Mouse (Mus musculus) gastrocnemius, adult 2 months (tissue): Measurements from ENCODE around the gene Sstr5. TPM values are rescaled to one million over a fixed set of nuclear protein-coding genes. Genes with fewer than 3 reads are reported as not detected.

Experiments
- DNase-seq: peaks from one replicate; pipeline ENCODE4 v3.0.0; 2022
- H3K27ac ChIP-seq: fragments of 200-600 bp; 2 replicates; pipeline ENCODE4 v1.8.1; 2022; ENCODE audit warnings: mild to moderate bottlenecking
- H3K4me3 ChIP-seq: fragments of 200-600 bp; 2 replicates; pipeline ENCODE4 v1.8.1; 2022; ENCODE audit warnings: mild to moderate bottlenecking, moderate library complexity
- CTCF ChIP-seq: fragments of 200-600 bp; IDR thresholded peaks from 2 replicates; pipeline ENCODE4 v1.8.1; 2022; ENCODE audit warnings: antibody characterized with exemption, mild to moderate bottlenecking, moderate library complexity
- intact Hi-C: fragments of 180-260 bp; cut with DNase I; formaldehyde crosslinking; loops from one replicate; pipeline ENCODE4 v1.15.1; 2025
- long read RNA-seq, 2 experiments: library from polyadenylated mRNA; stranded (forward); transcript quantifications; one replicate each; pipeline ENCODE4 v2.0.0; 2021
- total RNA-seq, 2 experiments: library from RNA; stranded (reverse); gene quantifications; 2 replicates each; pipeline ENCODE4 v1.2.3; 2021

Gene Sstr5
- not detected for total RNA-seq
- long read RNA-seq, experiment 1, result 0 reads
- long read RNA-seq, experiment 2, result 0 reads

- DNase-seq, result no peak
- intact Hi-C loops, result no loop called here
- Histone ChIP-seq H3K27ac (no peak within 1 kb of the TSS), H3K4me3 (peak within 1 kb of the TSS; percentile 4; the same call in 1 of the 2 replicates)
- TF ChIP-seq CTCF, result no peak
Observed at GRCm38 (mm10) chr17:25497013-25497412, at the start of gene Sstr5. Gene Sstr5, minus strand, starts transcription at chr17:25497288.

DNA sequence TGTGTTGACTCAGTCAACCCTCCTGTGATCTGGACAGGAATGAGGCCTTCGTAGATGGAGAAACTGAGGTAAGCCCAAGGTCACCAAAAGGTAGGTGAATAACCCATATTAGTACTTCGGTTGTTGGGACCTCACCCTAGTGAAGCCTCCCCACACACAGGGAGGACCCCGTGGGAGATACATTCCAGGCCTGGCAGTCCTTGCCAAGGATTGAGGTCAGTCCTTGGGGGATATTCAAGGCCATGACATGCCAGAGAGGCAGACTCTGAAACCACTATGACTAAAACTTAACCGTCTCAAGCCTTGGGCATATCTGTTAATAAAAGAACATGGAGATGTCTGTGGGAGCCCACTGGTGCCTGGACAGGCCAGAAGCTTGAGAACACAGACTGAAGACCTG, 44.7 kb upstream of the Sstr5 start:
- DNase-seq, result no peak

GRCm38 (mm10) chr17:25540731-25541130, 43.6 kb upstream of the Sstr5 start:
- Histone ChIP-seq H3K27ac (0 out of 2 replicates have a peak overlapping the region, but pooled peaks have one; percentile 41), H3K4me3 (no peak overlapping the region)
- intact Hi-C loops, result no loop called here
- no peak for TF ChIP-seq CTCF
- DNase-seq, result no peak

More for the DNA sequence above, 44.7 kb upstream of the Sstr5 start:
- no peak for TF ChIP-seq CTCF
- Histone ChIP-seq H3K27ac (no peak overlapping the region), H3K4me3 (no peak overlapping the region)
- intact Hi-C loops, result no loop called here

DNA sequence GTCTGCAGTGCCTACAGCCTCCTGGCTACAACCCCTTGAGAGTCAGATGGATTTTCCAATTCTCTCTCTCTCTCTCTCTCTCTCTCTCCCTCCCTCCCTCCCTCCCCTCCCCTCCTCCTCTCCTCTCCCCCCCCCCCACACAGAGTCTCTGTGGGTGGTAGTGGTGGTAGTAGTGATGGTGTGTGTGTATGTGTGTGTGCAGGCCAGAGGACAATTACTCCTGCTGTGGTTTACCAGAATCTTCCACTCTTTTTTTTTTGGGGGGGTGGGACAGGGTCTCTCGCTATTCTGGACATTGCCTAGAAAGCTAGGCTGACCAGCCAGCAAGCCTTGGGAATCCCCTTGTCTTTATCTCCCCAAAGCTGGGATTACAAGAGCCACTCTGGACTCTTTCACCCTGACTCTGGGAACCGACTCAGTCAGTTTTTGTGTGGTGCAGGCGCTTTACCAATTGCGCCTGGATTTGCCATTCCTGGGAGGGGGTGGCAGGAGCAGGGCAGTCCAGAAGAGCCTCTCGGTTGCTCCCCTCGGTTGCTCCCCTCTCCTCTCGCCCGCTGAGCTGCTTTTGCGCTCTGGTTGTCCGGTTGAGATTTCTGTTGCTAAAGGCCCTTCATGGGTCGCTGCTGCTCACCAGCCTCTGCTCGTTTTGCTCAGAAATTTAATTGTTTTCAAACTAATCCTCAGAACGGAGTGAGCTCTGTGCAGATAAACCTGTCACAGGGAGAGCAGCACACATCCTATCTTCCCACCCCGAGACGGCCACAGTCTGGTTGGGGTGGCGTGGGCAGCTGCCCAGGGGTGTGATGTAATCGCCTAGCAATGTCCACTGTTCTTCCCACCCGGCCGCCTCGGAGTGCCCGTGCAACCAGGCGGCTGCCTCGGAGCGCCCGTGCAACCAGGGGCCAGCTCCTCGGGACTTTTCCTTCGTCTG, 42.1 kb upstream of the Sstr5 start:
- TF ChIP-seq CTCF, result no peak
- H3K4me3 ChIP-seq, result peak overlapping the region; percentile 38
- intact Hi-C loops, result no loop called here
- peak overlapping the region; percentile 58 for H3K27ac ChIP-seq
- DNase-seq, result peak; percentile 75

GRCm38 (mm10) chr17:25530357-25531022, 33.4 kb upstream of the Sstr5 start:
- no peak for TF ChIP-seq CTCF
- peak; percentile 44 for DNase-seq

DNA sequence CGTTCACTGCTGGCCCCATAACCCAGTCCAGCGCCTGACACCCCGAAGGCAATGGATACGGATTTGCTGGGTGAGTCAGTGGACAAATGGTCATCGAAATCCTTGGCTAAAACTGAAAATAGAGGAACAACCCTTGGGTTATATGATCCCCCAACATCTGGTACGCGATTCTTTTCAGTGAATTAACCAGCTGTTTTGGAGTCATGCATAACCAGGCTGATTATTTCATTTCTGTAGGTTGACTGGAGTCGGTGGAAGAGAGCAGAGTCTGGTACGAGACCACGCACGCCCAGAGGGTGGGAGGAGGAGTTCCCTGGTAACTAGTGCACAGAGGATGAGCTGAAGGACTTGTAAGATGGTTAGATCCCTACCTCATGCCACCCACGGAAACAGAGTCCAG, 25.0 kb upstream of the Sstr5 start:
- Histone ChIP-seq H3K4me3 (no peak overlapping the region), H3K27ac (no peak overlapping the region)
- no peak for TF ChIP-seq CTCF
- no peak for DNase-seq
- intact Hi-C loops, result no loop called here

More at GRCm38 (mm10) chr17:25530357-25531022, 33.4 kb upstream of the Sstr5 start:
- intact Hi-C loops, result no loop called here
- H3K27ac ChIP-seq, result no peak overlapping the region
- no peak overlapping the region for H3K4me3 ChIP-seq

DNA sequence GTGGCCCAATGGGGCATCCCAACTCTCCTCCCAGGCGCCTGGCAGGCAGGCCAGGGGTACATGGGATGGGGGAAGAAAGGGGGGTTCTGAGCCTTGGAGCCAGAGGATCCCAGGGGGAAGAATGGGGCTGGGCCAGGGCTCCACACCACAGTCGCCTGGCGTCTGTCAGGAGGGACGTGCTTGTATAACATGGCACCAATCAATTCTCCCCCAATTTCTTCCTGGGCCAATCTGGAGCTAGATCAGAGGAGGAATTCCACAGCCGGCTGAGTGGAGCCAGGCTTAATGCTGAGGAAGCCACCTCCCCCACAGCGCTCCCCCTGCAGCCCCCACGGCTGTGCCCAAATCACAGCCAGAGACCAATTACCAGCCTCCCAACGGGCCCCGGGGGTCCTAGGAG, 23.4 kb upstream of the Sstr5 start:
- no peak overlapping the region for H3K4me3 ChIP-seq
- no peak for TF ChIP-seq CTCF
- H3K27ac ChIP-seq, result no peak overlapping the region
- intact Hi-C loops, result no loop called here
- no peak for DNase-seq

DNA sequence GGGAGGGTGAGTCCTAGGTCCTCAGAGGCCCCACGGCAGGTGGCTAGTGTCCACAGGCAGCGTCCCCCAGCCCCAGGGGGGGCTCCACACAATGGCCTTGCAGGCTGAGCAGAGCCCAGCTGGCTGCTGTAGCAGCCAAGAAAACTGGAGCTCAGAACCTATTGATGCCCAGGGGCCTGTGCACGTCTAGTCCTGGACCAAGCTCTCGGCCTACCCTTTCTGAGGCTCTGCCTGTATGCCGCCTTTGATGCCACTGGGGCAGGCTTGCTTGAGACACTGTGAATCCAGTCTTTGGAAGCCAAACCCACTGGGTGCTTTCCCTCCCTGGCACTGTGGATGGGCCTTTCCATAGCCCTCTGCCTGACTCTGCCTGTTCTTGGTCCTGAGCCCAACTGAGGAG, 22.4 kb upstream of the Sstr5 start:
- TF ChIP-seq CTCF, result no peak
- no peak overlapping the region for H3K4me3 ChIP-seq
- intact Hi-C loops, result no loop called here
- no peak for DNase-seq
- no peak overlapping the region for H3K27ac ChIP-seq

DNA sequence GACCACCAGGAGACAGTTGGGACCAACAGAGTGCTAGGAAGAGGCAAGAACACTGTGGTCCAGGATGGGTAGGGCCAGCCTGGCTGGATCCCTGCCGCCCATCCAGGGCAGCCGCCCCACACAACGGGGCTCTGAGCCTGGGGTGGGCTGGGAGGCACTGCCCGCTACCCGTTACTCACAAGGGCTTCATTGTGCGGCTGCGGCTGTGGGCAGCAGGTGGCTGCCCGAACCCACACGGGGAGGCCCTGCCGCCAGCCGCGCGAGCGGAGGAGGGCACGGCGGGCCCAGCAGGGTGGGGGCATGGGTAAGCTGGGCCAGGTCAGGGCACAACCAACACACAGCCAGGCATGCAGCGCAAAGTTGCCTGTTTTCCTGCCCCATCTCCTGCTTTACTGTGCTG, 21.1 kb upstream of the Sstr5 start:
- H3K27ac ChIP-seq, result no peak overlapping the region
- intact Hi-C loops, result no loop called here
- DNase-seq, result no peak
- no peak for TF ChIP-seq CTCF
- H3K4me3 ChIP-seq, result no peak overlapping the region

- no peak for TF ChIP-seq CTCF
- Histone ChIP-seq H3K4me3 (no peak overlapping the region), H3K27ac (no peak overlapping the region)
- no peak for DNase-seq
- intact Hi-C loops, result no loop called here
Observed at GRCm38 (mm10) chr17:25516315-25516714, 19.2 kb upstream of the Sstr5 start.

DNA sequence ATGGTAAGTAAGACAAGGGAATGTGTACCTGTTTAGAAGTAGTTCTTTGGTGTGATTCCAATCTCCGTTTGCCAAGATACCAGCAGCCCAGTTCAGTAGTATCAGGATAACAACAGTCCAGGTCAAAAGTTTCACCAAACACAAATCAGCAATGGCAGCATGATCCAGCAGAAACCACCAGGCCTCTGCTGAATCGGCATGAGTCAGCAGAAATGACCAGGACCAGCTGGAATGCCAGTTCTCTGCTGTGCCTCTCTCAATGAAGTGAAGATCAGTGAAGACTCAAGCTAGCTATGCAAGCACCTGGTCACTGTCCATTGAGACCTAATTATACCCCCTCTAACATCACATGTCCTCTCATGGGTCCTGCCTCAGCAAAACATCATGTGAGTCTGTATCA, 17.0 kb upstream of the Sstr5 start:
- TF ChIP-seq CTCF, result no peak
- no peak for DNase-seq
- no peak overlapping the region for H3K27ac ChIP-seq
- intact Hi-C loops, result loop anchor here (5.0 kb wide), 1 partner anchor 43 kb away; no protein-coding TSS in a partner anchor
- H3K4me3 ChIP-seq, result no peak overlapping the region

DNA sequence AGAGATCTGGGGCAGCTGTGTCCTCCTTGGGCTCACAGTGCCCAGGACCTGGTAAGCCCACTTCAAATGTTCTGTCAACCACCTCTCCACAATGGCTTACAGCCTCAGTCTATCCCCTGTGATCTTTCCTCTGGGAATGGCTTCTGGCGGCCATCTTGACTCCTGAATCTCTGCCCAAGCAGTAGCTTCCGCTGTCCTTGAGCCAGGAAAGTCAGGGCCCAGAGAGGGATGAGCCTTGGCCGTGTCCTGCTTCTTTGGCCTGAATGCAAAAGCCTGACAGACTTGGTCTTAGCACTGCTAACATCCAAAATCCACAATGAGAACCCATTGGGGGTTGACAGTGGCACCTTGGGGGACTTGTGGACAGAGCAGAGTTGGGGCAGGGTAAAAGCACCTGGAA, 14.8 kb upstream of the Sstr5 start:
- TF ChIP-seq CTCF, result no peak
- DNase-seq, result no peak
- intact Hi-C loops, result loop anchor here (5.0 kb wide), 1 partner anchor 45 kb away; no protein-coding TSS in a partner anchor
- H3K27ac ChIP-seq, result no peak overlapping the region
- H3K4me3 ChIP-seq, result no peak overlapping the region
